Mouse (Mus musculus): ENCODE data around the gene Phldb2.

The Phldb2 gene

GRCm38 (mm10) chr16:45953394-45953793 is at the start of gene Phldb2:
Gene Phldb2 (minus strand): TSS chr16:45953598.
- DNase-seq (ENCODE audit: extremely low spot score), result no peak

- no peak for DNase-seq (ENCODE audit: extremely low spot score)
These were observed 48.3 kb upstream of the Phldb2 start for GRCm38 (mm10) chr16:46001550-46002166.

DNA sequence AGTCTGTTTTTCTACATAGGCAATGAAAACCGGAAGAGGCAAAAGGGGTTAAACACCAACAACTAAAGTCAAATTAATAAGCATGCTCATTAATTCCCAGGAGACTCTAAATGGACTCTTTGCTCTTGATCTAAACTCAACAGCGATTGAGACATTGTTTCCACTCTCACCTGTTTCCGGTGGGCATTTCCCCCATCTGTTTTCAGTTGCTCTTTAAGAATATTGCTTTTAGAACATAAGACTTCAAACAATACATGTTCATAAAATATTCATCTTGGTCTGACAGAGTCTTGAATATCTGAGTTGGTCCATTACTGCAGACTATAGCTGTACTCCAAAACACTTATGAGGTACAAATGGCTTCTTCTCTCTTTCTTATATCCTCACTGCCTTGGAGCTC is 47.6 kb upstream of the Phldb2 start:
- no peak for DNase-seq (ENCODE audit: extremely low spot score)

DNA sequence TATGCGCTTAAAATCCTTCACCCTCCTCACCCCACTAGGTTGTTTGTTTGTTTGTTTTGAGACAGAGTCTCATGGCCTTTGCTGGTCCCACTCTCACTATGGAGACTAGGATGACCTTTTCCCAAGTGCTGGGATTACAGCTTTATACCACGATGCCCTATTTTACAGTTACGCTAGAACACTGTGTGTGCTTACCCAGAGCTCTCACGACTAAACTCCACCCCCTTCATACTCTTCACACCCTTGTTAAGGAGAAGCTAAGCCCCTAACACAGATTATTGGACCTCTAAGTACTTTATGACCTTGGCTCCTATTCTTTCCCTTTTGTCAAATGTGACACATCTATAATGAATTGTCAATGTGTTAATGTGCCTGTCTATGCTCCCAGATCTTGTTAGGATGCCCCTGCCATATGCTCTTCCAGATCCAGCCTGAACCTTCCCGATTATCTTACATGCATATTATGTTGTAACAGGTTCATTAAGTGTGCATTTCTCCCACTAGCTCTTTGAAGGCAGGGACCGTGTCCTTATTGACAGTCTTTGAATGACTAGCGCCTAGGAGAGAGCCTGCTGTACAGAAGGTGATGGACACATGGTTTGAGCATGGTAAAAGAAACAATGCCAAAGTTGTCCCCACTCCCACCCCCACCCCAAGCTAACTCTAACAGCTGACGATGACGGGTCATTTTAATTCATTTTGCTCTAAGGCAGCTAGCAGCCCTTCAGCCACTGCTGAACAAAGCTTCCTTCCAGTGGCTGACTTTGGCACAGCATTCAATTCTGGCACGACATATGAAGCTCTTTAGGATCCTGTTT is 46.2 kb upstream of the Phldb2 start:
- no peak for DNase-seq (ENCODE audit: extremely low spot score)

GRCm38 (mm10) chr16:45998231-45998630 is 44.8 kb upstream of the Phldb2 start:
- no peak for DNase-seq (ENCODE audit: extremely low spot score)

- DNase-seq (ENCODE audit: extremely low spot score), result peak; percentile 37
These were observed 37.7 kb upstream of the Phldb2 start for GRCm38 (mm10) chr16:45990901-45991676.

DNA sequence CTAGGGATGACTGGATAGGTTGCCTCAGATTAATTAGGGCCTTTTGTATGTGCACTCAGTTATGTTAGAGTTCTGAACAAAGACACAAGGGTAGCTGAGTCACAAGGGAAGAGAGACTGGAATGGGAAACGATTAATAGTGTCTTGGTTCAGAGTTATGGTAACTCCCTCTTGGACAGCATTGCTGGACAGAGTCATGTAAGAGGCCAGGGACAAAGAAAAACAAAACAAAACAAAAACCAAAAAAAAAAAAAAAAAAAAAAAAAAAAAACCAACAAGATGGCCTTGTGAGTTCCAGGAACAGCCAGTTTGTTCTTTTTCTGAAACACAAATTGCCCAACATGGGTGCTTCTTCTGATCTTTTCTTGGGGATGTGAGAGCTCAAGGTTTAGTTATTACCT is 32.8 kb upstream of the Phldb2 start:
- no peak for DNase-seq (ENCODE audit: extremely low spot score)

DNA sequence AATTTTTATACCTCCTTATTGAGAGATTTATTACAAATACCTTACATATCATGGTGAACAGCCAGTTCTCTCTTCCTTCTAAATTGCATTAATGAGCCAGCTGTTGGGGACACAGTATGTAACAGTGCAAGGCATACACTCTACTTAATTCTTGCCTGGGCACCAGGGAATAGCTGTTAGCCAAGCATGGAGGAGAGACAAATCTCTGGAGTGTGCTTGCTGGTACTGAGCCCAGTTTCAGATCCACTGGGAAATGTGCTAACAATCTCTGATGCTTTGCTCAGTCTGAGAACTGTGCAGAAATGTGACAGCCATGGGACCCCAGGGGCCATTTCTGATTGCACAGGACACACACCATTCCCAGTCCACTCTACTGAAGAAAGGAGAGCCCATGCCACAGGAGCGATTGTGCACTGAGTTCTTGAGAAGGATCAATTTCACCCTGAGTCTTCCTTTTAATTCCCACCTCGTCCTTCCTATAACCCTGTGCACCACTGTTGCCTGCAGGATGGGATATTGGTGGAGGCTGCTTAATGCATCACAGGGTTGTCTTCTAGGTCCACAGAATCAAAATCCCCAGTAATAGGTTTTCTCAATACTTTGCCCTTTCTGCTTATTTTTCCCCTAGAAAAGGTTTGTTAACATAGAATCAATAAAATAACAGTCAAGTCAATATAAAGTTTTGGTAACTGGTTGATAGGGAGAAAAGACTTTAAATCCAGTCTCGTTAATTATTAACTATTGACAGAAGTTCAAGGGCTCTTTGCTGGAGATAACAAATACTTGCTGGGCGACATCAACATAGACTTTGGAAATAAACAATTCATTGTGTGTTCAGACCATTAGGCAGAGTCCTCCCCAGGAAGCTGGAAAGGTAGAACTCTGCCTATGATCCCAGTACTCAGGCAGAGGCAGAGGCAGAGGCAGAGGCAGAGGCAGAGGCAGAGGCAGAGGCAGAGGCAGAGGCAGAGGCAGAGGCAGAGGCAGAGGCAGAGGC is 31.5 kb upstream of the Phldb2 start:
- DNase-seq (ENCODE audit: extremely low spot score), result no peak

DNA sequence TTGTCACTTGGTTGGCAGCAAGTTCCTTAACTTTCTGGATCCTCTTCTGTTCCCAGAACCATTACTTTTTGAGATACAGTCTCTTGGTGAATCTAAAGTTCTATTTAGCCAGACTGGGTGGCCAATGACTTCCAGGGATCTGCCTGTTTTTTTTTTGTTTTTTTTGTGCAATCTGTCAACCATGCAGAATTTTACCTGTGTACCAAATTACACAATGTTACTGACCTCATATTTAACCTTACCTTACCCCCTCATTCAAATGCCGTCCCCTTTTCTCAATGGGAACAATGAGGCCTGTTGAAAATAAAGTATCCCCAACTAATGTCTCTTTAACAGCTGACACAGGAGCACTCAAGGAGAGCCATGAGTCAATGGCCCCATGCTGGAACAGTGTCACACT is 22.9 kb upstream of the Phldb2 start:
- DNase-seq (ENCODE audit: extremely low spot score), result no peak

GRCm38 (mm10) chr16:45973959-45974686 is 20.7 kb upstream of the Phldb2 start:
- no peak for DNase-seq (ENCODE audit: extremely low spot score)

DNA sequence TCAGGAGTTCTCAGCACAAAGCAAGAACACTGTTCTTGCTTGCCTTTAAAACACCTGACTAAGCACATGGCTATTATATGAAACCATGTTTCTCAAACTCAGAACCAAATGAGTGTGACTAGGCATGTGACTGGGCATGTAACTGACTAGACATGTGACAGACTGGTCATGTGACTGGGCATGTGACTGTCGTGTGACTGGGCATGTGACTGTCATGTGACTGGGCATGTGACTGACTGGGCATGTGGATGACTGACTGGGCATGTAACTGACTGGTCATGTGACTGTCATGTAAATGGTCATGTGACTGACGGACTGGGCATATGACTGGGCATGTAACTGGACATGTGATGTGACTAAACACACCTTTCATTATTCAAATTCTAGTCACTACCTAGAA is 16.8 kb upstream of the Phldb2 start:
- DNase-seq (ENCODE audit: extremely low spot score), result no peak

DNA sequence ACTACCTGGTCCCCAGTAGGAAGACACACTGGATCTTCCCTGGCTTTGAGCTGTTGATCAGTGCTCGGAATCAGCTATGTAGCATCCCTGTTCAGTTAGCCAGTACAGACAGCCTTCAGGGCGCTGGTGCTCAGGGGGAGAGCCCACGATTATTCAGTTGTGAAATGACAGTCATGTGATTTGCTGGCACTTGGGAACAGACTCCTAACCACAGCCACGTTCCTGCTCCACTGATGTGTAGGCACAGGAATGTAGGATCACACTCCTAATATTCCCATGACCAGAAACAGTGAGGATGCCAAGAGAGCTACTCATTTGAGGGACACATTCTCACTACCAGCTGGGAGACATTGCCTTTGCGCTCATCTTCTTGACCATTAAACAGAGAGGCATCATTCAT is 15.3 kb upstream of the Phldb2 start:
- no peak for DNase-seq (ENCODE audit: extremely low spot score)

- DNase-seq (ENCODE audit: extremely low spot score), result peak; percentile 71
These were observed 14.1 kb upstream of the Phldb2 start for GRCm38 (mm10) chr16:45967471-45967870.

- DNase-seq (ENCODE audit: extremely low spot score), result no peak
These were observed 13.2 kb upstream of the Phldb2 start for GRCm38 (mm10) chr16:45966604-45967003.

DNA sequence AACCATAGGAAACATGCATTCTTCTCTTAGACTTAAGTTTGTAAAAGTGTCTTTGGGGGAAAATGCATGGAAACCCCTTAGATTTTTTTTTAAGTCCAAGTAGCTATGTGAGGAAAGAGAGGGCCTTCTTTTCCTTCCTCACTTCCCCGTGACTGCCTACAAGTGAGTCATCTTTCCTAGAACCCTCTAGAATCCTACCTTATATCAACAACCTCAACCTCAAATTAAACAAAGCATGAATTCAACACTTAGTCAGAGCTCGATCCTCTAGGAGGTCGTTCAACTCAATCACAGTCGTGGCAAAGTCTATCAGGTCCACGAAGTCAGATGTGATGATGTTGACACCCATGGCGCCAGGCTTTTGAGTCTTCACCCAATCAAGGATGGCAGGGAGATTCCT is 11.4 kb upstream of the Phldb2 start:
- DNase-seq (ENCODE audit: extremely low spot score), result no peak

GRCm38 (mm10) chr16:45963837-45964236 is 10.4 kb upstream of the Phldb2 start:
- no peak for DNase-seq (ENCODE audit: extremely low spot score)

- peak; percentile 17 for DNase-seq (ENCODE audit: extremely low spot score)
These were observed 9.7 kb upstream of the Phldb2 start for GRCm38 (mm10) chr16:45963088-45963487.

- no peak for DNase-seq (ENCODE audit: extremely low spot score)
These were observed 7.6 kb upstream of the Phldb2 start for GRCm38 (mm10) chr16:45960978-45961377.

- no peak for DNase-seq (ENCODE audit: extremely low spot score)
These were observed 3.1 kb upstream of the Phldb2 start for GRCm38 (mm10) chr16:45956390-45956950.

GRCm38 (mm10) chr16:45952501-45952900 is 897 bp downstream of the Phldb2 start:
- DNase-seq (ENCODE audit: extremely low spot score), result no peak
